Mouse (Mus musculus) liver, postnatal 0 days (tissue): ENCODE data around the gene Spag9. TPM values are rescaled to one million over a fixed set of nuclear protein-coding genes. Genes with fewer than 3 reads are reported as not detected.

Experiments
- ATAC-seq: fragments of 200-750 bp; cut with Nextera tagmentation; 2 replicates; pipeline ENCODE4 v1.8.0; 2017; ENCODE audit warnings: mild to moderate bottlenecking, moderate library complexity
- DNase-seq: peaks from one replicate; pipeline ENCODE4 v3.0.0-alpha.2; 2016
- H3K27ac ChIP-seq: fragments of 300-500 bp; sonication (generic); 2 replicates; pipeline ENCODE4 v1.5.1; 2014; ENCODE audit warnings: antibody characterized with exemption, moderate library complexity, mild to moderate bottlenecking, low read depth
- H3K27me3 ChIP-seq: fragments of 300-500 bp; sonication (generic); 2 replicates; pipeline ENCODE4 v1.6.1; 2014; ENCODE audit warnings: low read length, control low read depth, mixed read lengths; ENCODE audit not compliant: insufficient read depth
- H3K36me3 ChIP-seq: fragments of 300-500 bp; sonication (generic); replicated peaks from 2 replicates; pipeline ENCODE4 v1.6.1; 2014; ENCODE audit warnings: mild to moderate bottlenecking, control low read depth, low read length, moderate library complexity, mixed read lengths; ENCODE audit not compliant: insufficient read depth
- H3K4me1 ChIP-seq: fragments of 300-500 bp; sonication (generic); 2 replicates; pipeline ENCODE4 v1.6.1; 2014; ENCODE audit warnings: antibody characterized with exemption, mild to moderate bottlenecking, control low read depth; ENCODE audit not compliant: insufficient read depth
- H3K4me2 ChIP-seq: fragments of 300-500 bp; sonication (generic); 2 replicates; pipeline ENCODE4 v1.6.1; 2014; ENCODE audit warnings: low read depth, mild to moderate bottlenecking, low read length, moderate library complexity, mixed read lengths
- H3K4me3 ChIP-seq: fragments of 300-500 bp; sonication (generic); 2 replicates; pipeline ENCODE4 v1.5.1; 2014; ENCODE audit warnings: low read depth, low read length
- H3K9ac ChIP-seq: fragments of 300-500 bp; sonication (generic); replicated peaks from 2 replicates; pipeline ENCODE4 v1.6.1; 2014; ENCODE audit warnings: mild to moderate bottlenecking, moderate library complexity
- H3K9me3 ChIP-seq: fragments of 300-500 bp; sonication (generic); 2 replicates; pipeline ENCODE4 v1.6.1; 2016; ENCODE audit warnings: mild to moderate bottlenecking, control low read depth, low read length, mixed read lengths
- CTCF ChIP-seq: sonication (generic); IDR thresholded peaks from 2 replicates; pipeline ENCODE4 v1.5.1; 2016; ENCODE audit warnings: antibody characterized with exemption, low read depth
- EP300 ChIP-seq: IDR thresholded peaks from 2 replicates; pipeline ENCODE4 v1.6.1; 2016; ENCODE audit warnings: antibody characterized with exemption, low read depth, mild to moderate bottlenecking
- WGBS: fragments of 180-500 bp; shearing (Covaris S2); extraction: QIAGEN DNeasy Blood & Tissue Kit; methylation state at CpG from one replicate; pipeline ENCODE4 v1.1.7; 2014; ENCODE audit not compliant: insufficient replicate concordance; 5-methylcytosine and 5-hydroxymethylcytosine counted together
- polyA plus RNA-seq: library from polyadenylated mRNA; unstranded; fragments of >200 nt; fragmentation: Nextera tagmentation; extraction: Ambion mirVana; gene quantifications from 2 replicates; pipeline ENCODE4 v1.2.1, GENCODE M21; 2015

Gene Spag9
- polyA plus RNA-seq, 1 experiment from 2014 or later = 21.3 TPM

DNA sequence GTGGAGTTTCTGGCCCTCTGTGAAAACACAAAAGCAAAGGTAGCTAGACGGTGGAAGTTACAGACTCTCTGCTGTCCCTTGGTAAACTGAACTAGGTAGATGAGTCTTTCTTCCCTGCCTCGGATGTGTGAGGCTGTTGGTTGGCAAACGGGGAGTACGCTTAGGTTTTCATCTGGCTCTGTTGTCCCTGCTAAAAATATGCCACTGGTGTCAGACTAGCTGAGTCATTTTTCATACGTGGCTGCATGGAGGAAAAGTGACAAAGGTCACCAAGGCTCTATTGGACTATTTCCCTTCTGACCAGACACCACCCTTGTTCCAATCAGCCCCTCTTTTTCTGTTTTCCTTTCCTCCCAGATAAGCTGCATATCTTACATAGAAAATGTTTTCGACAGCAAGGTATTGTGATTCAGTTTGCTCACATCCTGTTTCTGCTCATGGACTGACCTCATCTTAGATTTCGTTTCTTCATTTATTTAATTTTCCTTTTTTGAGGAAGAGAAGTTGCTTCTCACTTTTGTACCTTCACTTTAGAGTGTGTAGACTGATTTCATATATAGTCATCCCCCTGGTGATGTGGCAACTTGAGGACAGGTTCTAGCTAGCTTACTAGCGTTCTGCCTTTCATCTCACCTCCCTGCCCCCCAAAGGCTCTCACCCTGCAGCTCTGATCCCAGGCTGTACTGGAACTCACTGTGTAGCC lies 8.1 kb upstream of the Spag9 start:
- Histone ChIP-seq H3K9ac (no peak overlapping the region), H3K27ac (peak overlapping the region; percentile 85), H3K4me2 (no peak overlapping the region), H3K9me3 (no peaks in the 10 kb centered on the region), H3K4me3 (no peak overlapping the region), H3K27me3 (no peaks in the 10 kb centered on the region), H3K36me3 (no peaks in the 10 kb centered on the region), H3K4me1 (0 out of 2 replicates have a peak, but pooled peaks cover 5% of the 10 kb centered on the region)
- DNase-seq (no peak), ATAC-seq (peak; percentile 71)
- TF ChIP-seq EP300 = peak; percentile 63; the same call in 1 of the 2 replicates
- no peak for TF ChIP-seq CTCF
- WGBS = 37% methylated on average over 8 of the region's 8 CpGs

DNA sequence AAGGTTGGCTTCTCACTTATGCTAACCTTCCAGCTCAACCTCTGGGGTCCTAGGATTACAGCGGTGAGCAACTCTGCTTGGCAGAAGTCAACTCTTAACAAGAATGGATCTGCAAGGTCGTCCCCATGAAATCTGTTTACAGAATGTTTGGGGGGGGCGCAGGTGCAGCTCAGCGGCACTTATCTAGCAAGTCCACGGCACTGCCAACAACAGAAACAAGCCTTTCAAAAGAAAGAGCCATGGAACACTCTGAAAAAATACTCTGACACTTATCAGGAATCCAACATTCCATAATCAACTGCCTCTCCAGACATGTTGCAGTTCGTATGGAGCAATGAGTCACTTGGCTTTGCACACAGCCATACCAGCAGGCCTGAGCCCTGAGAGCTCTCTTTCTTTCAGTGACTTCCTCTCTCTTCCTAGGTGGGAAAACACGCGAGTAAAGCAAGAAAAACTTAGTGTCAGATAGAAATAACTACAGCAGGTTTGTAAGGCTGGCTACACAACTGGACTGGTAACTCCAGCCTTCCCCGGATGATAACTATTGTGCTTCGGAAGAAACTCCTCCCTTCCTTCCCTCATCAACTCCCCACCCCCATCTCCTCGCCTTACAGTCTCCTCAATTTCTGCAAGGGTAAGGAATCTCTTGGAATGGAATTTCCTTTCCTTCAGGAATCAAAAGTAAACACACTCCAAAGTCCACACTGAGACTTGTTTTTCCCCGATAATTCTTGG lies 7.4 kb upstream of the Spag9 start:
- H3K9ac ChIP-seq = no peak overlapping the region
- H3K27ac ChIP-seq = peak overlapping the region; percentile 85
- TF ChIP-seq EP300 (no peak), CTCF (no peak)
- H3K4me1 ChIP-seq = 0 out of 2 replicates have a peak, but pooled peaks cover 5% of the 10 kb centered on the region
- H3K36me3 ChIP-seq = no peaks in the 10 kb centered on the region
- ATAC-seq = peak; percentile 38; the same call in 1 of the 2 replicates
- H3K9me3 ChIP-seq = no peaks in the 10 kb centered on the region
- H3K27me3 ChIP-seq = no peaks in the 10 kb centered on the region
- no peak overlapping the region for H3K4me2 ChIP-seq
- no peak for DNase-seq
- no peak overlapping the region for H3K4me3 ChIP-seq
- WGBS = 56% methylated on average over 12 of the region's 12 CpGs

DNA sequence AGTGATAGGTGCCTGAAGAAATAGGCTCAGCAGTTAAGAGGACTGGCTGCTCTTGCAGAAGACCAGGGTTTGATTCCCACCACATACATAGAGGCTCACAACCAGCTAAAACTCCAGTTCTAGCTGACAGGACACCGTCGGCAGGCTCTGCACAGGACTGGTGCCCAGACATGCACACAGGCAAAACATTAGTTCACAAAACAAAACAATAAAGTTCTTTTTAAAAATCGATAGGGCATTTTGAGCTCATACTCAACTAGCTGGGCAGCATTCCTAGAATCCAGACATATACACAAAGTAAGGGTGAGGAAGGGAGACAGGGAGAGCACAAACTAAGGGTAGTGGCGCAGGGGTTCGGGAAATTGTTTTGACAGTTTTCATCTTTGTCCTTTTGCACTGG lies 1.4 kb upstream of the Spag9 start:
- 47% methylated on average over 5 of the region's 5 CpGs for WGBS
- no peak for ATAC-seq
- Histone ChIP-seq H3K4me1 (peaks cover 18% of the 10 kb centered on the region), H3K4me3 (peak overlapping the region; percentile 96), H3K27ac (peak overlapping the region; percentile 99), H3K9me3 (no peaks in the 10 kb centered on the region), H3K9ac (peak overlapping the region; percentile 76), H3K4me2 (peak overlapping the region; percentile 76), H3K27me3 (no peaks in the 10 kb centered on the region), H3K36me3 (no peaks in the 10 kb centered on the region)
- no peak for DNase-seq
- TF ChIP-seq CTCF (no peak), EP300 (no peak)

DNA sequence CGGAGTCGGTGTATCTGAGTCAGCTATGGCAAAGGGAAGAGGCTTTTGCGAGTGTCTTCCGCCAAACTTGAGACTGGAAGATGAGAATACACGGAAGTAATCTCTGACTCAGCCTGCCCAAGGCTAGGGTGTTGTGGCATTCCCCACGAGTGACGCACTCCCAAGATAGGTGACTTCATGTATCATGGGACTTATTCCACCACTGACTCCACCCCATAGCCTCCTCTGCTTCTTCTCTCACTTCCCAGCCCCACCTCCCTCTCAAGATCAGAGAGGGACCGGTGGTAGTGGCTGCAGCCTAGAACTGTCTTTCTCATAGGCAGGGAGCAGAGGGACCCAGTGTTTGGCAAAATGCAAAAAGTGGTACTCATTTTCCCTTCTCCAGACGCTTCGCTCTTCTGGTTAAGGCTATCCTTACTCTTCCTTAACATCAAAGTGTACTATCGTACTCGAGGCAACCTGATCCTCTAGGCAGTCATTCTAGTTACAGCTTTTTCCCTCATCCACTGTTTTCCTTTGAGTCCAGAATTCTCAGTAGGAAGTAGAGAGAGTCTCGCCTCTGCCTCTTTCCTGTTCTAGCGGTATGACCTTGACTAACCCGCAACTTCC lies 676 bp upstream of the Spag9 start:
- peak overlapping the region; percentile 99 for H3K27ac ChIP-seq
- TF ChIP-seq CTCF (no peak), EP300 (peak; percentile 6; the same call in 1 of the 2 replicates)
- WGBS = 3% methylated on average over 15 of the region's 15 CpGs
- H3K9ac ChIP-seq = peak overlapping the region; percentile 76
- no peaks in the 10 kb centered on the region for H3K36me3 ChIP-seq
- DNase-seq = peak; percentile 75
- no peaks in the 10 kb centered on the region for H3K9me3 ChIP-seq
- H3K4me1 ChIP-seq = peaks cover 24% of the 10 kb centered on the region
- peak overlapping the region; percentile 76 for H3K4me2 ChIP-seq
- ATAC-seq = peak; percentile 63
- peak overlapping the region; percentile 96 for H3K4me3 ChIP-seq
- no peaks in the 10 kb centered on the region for H3K27me3 ChIP-seq

DNA sequence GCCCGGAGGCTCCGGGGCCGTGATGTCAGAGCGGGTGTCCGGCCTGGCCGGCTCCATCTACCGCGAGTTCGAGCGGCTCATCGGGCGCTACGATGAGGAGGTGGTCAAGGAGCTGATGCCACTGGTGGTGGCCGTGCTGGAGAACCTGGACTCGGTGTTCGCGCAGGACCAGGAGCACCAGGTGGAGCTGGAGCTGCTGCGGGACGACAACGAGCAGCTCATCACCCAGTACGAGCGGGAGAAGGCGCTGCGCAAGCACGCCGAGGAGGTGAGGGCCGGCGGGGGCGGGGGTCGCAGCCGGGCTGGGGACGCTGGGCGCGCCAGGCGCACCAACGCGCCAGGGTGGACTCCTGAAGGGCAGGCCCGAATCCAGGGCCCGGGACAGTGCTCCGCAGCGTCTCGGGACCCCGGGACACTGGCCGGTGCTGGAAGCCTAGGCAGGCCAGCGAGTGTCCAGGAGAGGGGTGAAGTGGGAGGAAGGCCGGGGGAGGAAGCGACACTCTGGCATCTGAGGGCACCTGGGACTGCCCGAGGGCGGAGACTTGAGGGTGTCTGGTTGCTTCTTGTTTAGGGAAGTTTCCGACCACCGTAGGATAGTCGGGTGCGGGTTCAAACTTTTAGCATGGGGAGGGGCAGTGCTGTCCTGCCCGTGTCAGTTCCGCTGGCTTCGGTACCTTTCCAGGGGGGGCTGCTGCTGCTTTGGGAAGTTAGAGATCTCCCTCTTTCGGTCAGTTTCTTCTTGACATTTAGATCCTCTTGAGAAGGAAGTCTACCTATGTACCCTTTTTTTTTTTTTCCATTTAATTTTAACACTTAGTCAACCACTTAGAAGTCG lies 632 bp downstream of the Spag9 start:
- peak overlapping the region; percentile 99 for H3K27ac ChIP-seq
- H3K9ac ChIP-seq = peak overlapping the region; percentile 98
- under 1% methylated on average over 44 of the region's 58 CpGs for WGBS
- no peaks in the 10 kb centered on the region for H3K9me3 ChIP-seq
- DNase-seq (peak; percentile 65), ATAC-seq (peak; percentile 11)
- H3K36me3 ChIP-seq = no peaks in the 10 kb centered on the region
- TF ChIP-seq CTCF (peak; percentile 36; the same call in 1 of the 2 replicates), EP300 (no peak)
- H3K4me2 ChIP-seq = peak overlapping the region; percentile 94
- H3K4me1 ChIP-seq = peaks cover 24% of the 10 kb centered on the region
- H3K27me3 ChIP-seq = no peaks in the 10 kb centered on the region
- H3K4me3 ChIP-seq = peak overlapping the region; percentile 96
